Mouse (Mus musculus) MEL (cell line): ENCODE data around the gene Slc4a4.

Source experiments
- CTCF ChIP-seq, 3 experiments: IDR thresholded peaks in 2 of 3; conservative IDR thresholded peaks in 1 of 3; 2 replicates each; pipeline ENCODE4 v1.5.1; 2011 to 2012; ENCODE audit warnings: low read length in 3 of 3, low read depth in 2 of 3, mild to moderate bottlenecking in 2 of 3, improper control_type of control experiment in 1 of 3, inconsistent platforms in 1 of 3, mixed read lengths in 1 of 3, moderate library complexity in 1 of 3; ENCODE audit not compliant: control insufficient read depth in 1 of 3, insufficient read depth in 1 of 3, poor library complexity in 1 of 3, severe bottlenecking in 1 of 3
- GATA1 ChIP-seq: IDR thresholded peaks from 2 replicates; pipeline ENCODE4 v1.6.1; 2011; ENCODE audit warnings: low read depth, low read length, improper control_type of control experiment
- MAFK ChIP-seq: IDR thresholded peaks from 2 replicates; pipeline ENCODE4 v1.6.1; 2011; ENCODE audit warnings: low read depth, mild to moderate bottlenecking, low read length, improper control_type of control experiment, borderline replicate concordance
- MEF2A ChIP-seq: IDR thresholded peaks from 2 replicates; pipeline ENCODE4 v1.6.1; 2014; ENCODE audit warnings: low read depth, mild to moderate bottlenecking, inconsistent platforms, low read length, improper control_type of control experiment; ENCODE audit not compliant: poor library complexity, insufficient replicate concordance, severe bottlenecking; ENCODE audit errors: extremely low read depth
- MYC ChIP-seq: IDR thresholded peaks from 2 replicates; pipeline ENCODE4 v1.6.1; 2011; ENCODE audit warnings: low read depth, mild to moderate bottlenecking, low read length, improper control_type of control experiment, moderate library complexity
- POLR2A ChIP-seq, 2 experiments: IDR thresholded peaks; 2 replicates each; pipeline ENCODE4 v1.6.1; 2011 to 2012; ENCODE audit warnings: low read length in 2 of 2, mild to moderate bottlenecking in 2 of 2, control low read depth in 1 of 2, improper control_type of control experiment in 1 of 2, low read depth in 1 of 2, moderate library complexity in 1 of 2; ENCODE audit not compliant: control insufficient read depth in 1 of 2, insufficient read depth in 1 of 2, poor library complexity in 1 of 2
- POLR2AphosphoS5 ChIP-seq: IDR thresholded peaks from 2 replicates; pipeline ENCODE4 v1.6.1; 2012; ENCODE audit warnings: low read depth, borderline replicate concordance, mild to moderate bottlenecking, inconsistent platforms, low read length, moderate library complexity, mixed read lengths
- TAL1 ChIP-seq: IDR thresholded peaks from 2 replicates; pipeline ENCODE4 v1.6.1; 2012; ENCODE audit warnings: mild to moderate bottlenecking, inconsistent platforms, low read length, moderate library complexity, mixed read lengths
- TBP ChIP-seq: IDR thresholded peaks from 2 replicates; pipeline ENCODE4 v1.8.0; 2011; ENCODE audit warnings: low read depth, low read length, improper control_type of control experiment
- TCF12 ChIP-seq: IDR thresholded peaks from 2 replicates; pipeline ENCODE4 v1.6.1; 2014; ENCODE audit warnings: low read depth, mild to moderate bottlenecking, inconsistent platforms, low read length, improper control_type of control experiment, moderate library complexity
- ZNF384 ChIP-seq: IDR thresholded peaks from 2 replicates; pipeline ENCODE4 v1.6.1; 2012; ENCODE audit warnings: low read depth, mild to moderate bottlenecking, inconsistent platforms, low read length, improper control_type of control experiment

GRCm38 (mm10) chr5:89090131-89090530 lies 203.5 kb downstream of the Slc4a4 start:
- TF ChIP-seq POLR2A (IDR thresholded peaks at IDR 0.05; ENCODE audit: control insufficient read depth in 1 of 2, insufficient read depth in 1 of 2, low read depth in 1 of 2, low read length in 2 of 2, poor library complexity in 1 of 2) = no peak
- TF ChIP-seq CTCF (IDR thresholded peaks at IDR 0.05 in 2 of 3, conservative IDR thresholded peaks at IDR 0.05 in 1 of 3; ENCODE audit: control insufficient read depth in 1 of 3, insufficient read depth in 1 of 3, low read depth in 2 of 3, low read length in 3 of 3, poor library complexity in 1 of 3, severe bottlenecking in 1 of 3) = no peak
- TF ChIP-seq TAL1 = no peak
- no peak for TF ChIP-seq TBP
- no peak for TF ChIP-seq POLR2AphosphoS5
- no peak for TF ChIP-seq ZNF384
- no peak for TF ChIP-seq MYC
- TF ChIP-seq TCF12 = no peak
- TF ChIP-seq MEF2A = no peak
- TF ChIP-seq GATA1 = no peak
- TF ChIP-seq MAFK = no peak
